Mouse (Mus musculus) thymus, adult 2 months (tissue): ENCODE data around the gene Inpp5b. TPM values are rescaled to one million over a fixed set of nuclear protein-coding genes. Genes with fewer than 3 reads are reported as not detected.
"Not testable (repeated sequence)": the region's sequence is repeated elsewhere in the genome, so short reads cannot be mapped to it uniquely, and the experiment has no call there.

ENCODE experiments used
- DNase-seq: peaks from one replicate; pipeline ENCODE4 v3.0.0; 2021
- H3K27ac ChIP-seq: fragments of 200-500 bp; 2 replicates; pipeline ENCODE4 v1.5.1; 2012; ENCODE audit warnings: low read length, control low read depth; ENCODE audit not compliant: control insufficient read depth, insufficient read depth
- H3K27me3 ChIP-seq: fragments of 200-500 bp; 2 replicates; pipeline ENCODE4 v1.6.1; 2012; ENCODE audit warnings: mild to moderate bottlenecking, low read length, moderate library complexity, mixed read lengths; ENCODE audit not compliant: control insufficient read depth, insufficient read depth
- H3K36me3 ChIP-seq: fragments of 200-500 bp; 2 replicates; pipeline ENCODE4 v1.6.1; 2012; ENCODE audit warnings: mild to moderate bottlenecking, low read length, moderate library complexity; ENCODE audit not compliant: control insufficient read depth, insufficient read depth
- H3K4me1 ChIP-seq: fragments of 200-500 bp; replicated peaks from 2 replicates; pipeline ENCODE4 v1.6.1; 2012; ENCODE audit warnings: low read length; ENCODE audit not compliant: control insufficient read depth, insufficient read depth
- H3K4me3 ChIP-seq: fragments of 200-500 bp; 2 replicates; pipeline ENCODE4 v1.5.1; 2012; ENCODE audit warnings: mild to moderate bottlenecking, low read length, control low read depth, moderate library complexity; ENCODE audit not compliant: control insufficient read depth, insufficient read depth
- CTCF ChIP-seq: fragments of 200-500 bp; IDR thresholded peaks from 2 replicates; pipeline ENCODE4 v1.5.1; 2012; ENCODE audit warnings: mild to moderate bottlenecking, control low read depth, low read length, moderate library complexity, borderline replicate concordance; ENCODE audit not compliant: control insufficient read depth, poor library complexity, insufficient read depth; ENCODE audit errors: extremely low read depth
- POLR2A ChIP-seq: fragments of 200-500 bp; IDR thresholded peaks from 2 replicates; pipeline ENCODE4 v1.6.1; 2012; ENCODE audit warnings: mild to moderate bottlenecking, low read length, control low read depth, moderate library complexity; ENCODE audit not compliant: control insufficient read depth, poor library complexity, insufficient read depth; ENCODE audit errors: extremely low read depth
- WGBS: fragments of 180-500 bp; shearing (Covaris S2); methylation state at CpG from one replicate; pipeline ENCODE4 v1.1.7; 2018; 5-methylcytosine and 5-hydroxymethylcytosine counted together
- polyA plus RNA-seq: library from polyadenylated mRNA; depleted of rRNA; stranded (reverse); fragments of >200 nt; gene quantifications from 2 replicates; pipeline ENCODE4 v1.2.3, GENCODE M21; 2012

Inpp5b gene
- polyA plus RNA-seq, 1 experiment: 101 TPM

GRCm38 (mm10) chr4:124704797-124705474 lies 36.7 kb upstream of the Inpp5b start:
- 11% methylated on average over 11 of the region's 11 CpGs for WGBS
- H3K27me3 ChIP-seq: no peaks in the 10 kb centered on the region
- H3K36me3 ChIP-seq: no peaks in the 10 kb centered on the region
- peaks cover 74% of the 10 kb centered on the region for H3K4me1 ChIP-seq
- peak overlapping the region; percentile 95 for H3K27ac ChIP-seq
- H3K4me3 ChIP-seq: no peak overlapping the region
- DNase-seq: peak; percentile 25
- TF ChIP-seq CTCF: no peak
- no peak for TF ChIP-seq POLR2A

DNA sequence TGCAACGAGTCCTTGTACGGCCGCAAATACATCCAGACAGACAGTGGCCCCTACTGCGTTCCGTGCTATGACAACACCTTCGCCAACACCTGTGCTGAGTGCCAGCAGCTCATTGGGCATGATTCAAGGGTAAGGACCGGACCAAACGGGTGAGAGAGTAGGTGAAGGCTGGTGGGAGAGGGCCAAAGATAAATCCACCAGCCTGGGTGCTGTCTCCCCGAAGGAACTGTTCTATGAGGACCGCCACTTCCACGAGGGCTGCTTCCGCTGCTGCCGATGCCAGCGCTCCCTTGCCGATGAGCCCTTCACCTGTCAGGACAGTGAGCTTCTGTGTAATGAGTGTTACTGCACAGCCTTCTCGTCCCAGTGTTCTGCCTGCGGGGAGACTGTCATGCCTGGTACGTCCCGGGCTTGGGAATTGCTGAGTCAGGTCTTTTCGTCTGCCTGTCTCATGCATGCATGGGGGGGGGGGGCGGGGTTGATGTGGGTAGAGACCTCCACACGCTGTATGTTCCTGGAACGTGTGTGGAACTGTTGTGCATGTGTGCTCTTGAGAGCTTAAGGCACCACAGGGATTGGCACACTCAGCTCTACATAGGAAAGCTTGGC lies 35.9 kb upstream of the Inpp5b start:
- no peaks in the 10 kb centered on the region for H3K36me3 ChIP-seq
- no peaks in the 10 kb centered on the region for H3K27me3 ChIP-seq
- H3K4me3 ChIP-seq: no peak overlapping the region
- no peak overlapping the region for H3K27ac ChIP-seq
- no peak for DNase-seq
- peaks cover 77% of the 10 kb centered on the region for H3K4me1 ChIP-seq
- TF ChIP-seq POLR2A: no peak
- no peak for TF ChIP-seq CTCF
- WGBS: 96% methylated on average over 23 of the region's 23 CpGs

- not testable (repeated sequence) for H3K4me3 ChIP-seq, H3K36me3 ChIP-seq, H3K27me3 ChIP-seq
- 0 out of 2 replicates have a peak, but pooled peaks have one; percentile 19 for TF ChIP-seq POLR2A
- 80% methylated on average over 25 of the region's 25 CpGs for WGBS
- peak; percentile 20 for DNase-seq
- H3K27ac ChIP-seq: peak overlapping the region; percentile 57
- peaks cover 65% of the 10 kb centered on the region for H3K4me1 ChIP-seq
Observed at GRCm38 (mm10) chr4:124707381-124708199, 34.1 kb upstream of the Inpp5b start.

GRCm38 (mm10) chr4:124708200-124708517 lies 33.5 kb upstream of the Inpp5b start:
- not testable (repeated sequence) for H3K4me3 ChIP-seq, H3K27me3 ChIP-seq, DNase-seq, H3K36me3 ChIP-seq
- peaks cover 65% of the 10 kb centered on the region for H3K4me1 ChIP-seq
- peak overlapping the region; percentile 91 for H3K27ac ChIP-seq
- WGBS: 0% methylated on average over 1 of the region's 1 CpGs

DNA sequence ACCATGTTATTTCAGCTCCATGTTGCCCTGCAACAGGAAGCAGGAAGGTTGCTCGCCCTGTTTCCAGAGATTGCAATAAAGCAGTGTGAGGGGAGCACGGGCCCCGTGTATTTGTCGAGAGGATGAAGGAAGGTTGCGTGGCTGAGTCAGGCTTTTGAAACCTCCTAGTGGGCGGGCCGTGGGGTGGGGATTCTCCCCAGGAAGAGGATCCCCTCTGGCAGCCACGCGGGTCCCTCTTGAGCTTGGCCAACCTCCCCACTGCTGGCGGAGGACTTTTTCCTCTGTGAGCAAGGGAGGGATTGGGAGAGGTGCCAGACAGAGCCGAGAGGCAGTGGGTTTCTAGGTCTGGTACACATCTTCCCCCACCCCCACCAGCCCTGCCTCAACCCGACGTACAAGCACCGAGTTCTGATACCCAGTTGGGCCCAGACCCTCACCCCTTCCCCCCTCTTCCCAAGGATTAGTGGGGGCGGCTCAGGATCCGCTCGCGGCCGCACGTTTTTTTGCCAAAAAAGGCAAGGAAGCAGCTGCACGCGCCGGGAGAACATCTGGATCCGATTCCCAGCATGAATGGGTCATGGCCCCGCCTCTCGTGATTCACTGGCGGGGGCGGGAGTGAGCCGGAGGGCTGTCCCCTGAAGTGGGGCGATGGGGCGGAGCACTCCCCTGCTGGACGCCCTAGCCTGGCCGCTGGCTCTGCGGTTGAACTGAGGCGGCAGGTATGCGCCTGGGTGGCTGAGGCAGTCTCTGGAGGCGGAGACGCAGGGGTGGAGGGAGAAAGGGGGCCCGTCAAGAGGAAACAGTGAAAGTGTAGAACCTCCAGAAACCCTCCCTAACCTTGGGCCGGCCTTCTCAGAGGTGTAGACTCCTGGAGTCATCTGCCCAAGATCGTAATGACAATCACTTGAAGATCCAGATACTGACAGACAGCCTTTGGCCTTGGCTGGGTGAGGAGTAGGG lies 32.9 kb upstream of the Inpp5b start:
- Histone ChIP-seq H3K36me3 (no peaks in the 10 kb centered on the region), H3K27me3 (no peaks in the 10 kb centered on the region), H3K4me1 (peaks cover 59% of the 10 kb centered on the region), H3K27ac (peak overlapping the region; percentile 91), H3K4me3 (peak overlapping the region; percentile 47)
- DNase-seq: peak; percentile 74
- under 1% methylated on average over 41 of the region's 41 CpGs for WGBS
- TF ChIP-seq CTCF (no peak), POLR2A (no peak)

DNA sequence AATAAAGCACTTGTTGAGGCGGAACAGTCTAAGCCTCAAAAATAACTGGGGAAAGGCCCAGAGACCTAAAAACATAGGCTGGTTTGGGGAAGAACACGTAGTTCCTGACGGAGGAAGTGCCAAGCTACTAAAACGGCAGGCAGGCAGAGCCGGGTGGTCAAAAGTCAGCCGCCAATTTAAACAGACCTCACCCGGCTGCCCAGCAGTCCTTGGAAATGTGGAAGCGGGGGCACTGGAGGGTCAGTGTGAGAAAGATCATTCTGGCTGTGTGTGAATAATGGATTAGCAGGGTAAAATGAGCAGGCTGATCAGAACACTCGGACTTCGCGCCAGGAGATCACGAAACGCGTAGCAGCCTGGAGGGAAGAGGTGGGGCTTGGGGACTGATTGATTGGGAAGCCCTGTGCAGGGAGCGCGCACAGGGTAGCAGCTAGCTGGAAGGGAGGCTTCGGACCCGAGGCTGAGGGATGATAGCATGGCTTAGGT lies 31.6 kb upstream of the Inpp5b start:
- Histone ChIP-seq H3K27me3 (no peaks in the 10 kb centered on the region), H3K27ac (peak overlapping the region; percentile 10; the same call in 1 of the 2 replicates), H3K4me3 (peak overlapping the region; percentile 8; the same call in 1 of the 2 replicates), H3K36me3 (no peaks in the 10 kb centered on the region), H3K4me1 (peaks cover 47% of the 10 kb centered on the region)
- WGBS: 9% methylated on average over 18 of the region's 18 CpGs
- peak; percentile 18 for DNase-seq
- TF ChIP-seq POLR2A (no peak), CTCF (0 out of 2 replicates have a peak, but pooled peaks have one; percentile 9)
